Mouse (Mus musculus): ENCODE results near the gene Med12. TPM values are rescaled to one million over a fixed set of nuclear protein-coding genes. Genes with fewer than 3 reads are reported as not detected.
A peak's percentile ranks its signal among the peaks of the same experiment; 100 is the strongest.

Gene Med12
- total RNA-seq (2015; ENCODE audit: low replicate concordance) = 224 and 283 TPM in 2 replicates
- total RNA-seq (2017; ENCODE audit: low replicate concordance) = 94.2 and 125 TPM in 2 replicates

DNA sequence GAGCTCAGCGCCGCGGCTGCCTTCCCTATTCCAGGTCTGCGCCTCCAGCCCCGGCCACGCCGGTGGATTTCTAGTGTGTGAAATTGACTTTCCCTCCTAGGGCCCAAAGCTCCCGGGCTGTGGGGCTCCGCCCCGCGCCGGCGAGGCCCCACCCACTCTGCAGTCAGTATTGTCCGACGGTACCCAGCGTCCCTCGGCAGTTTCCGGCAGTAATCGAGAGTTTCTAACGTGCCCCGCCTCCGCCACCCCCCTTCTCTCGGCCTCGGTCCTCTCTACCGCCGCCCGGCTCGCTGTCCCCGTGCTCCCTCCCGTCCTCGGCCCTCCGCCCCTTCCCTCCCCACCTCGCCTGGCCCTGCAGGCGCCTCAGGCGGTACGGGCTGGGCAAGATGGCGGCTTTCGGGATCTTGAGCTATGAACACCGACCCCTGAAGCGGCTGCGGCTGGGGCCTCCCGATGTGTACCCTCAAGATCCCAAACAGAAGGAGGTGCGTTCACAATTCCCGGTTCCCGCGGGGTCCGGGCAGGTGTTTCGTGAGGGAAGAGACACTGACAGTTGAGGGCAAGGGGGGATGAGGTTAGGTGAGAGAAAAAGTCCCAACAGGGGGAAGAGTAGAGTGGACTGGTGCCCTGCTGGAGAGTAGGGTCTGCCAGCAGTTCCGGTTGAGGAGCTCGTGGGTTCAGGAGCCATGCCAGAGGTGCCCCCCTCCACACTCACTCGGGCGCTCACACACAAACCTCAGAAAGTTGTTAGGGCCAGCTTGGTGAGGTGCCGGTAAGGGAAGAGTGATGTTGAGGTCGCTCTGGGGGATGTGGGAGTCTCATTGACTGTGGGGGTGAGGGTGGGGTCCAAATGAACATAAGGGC, at the start of gene Med12:
Gene Med12 (plus strand): TSS at position 156 of the 864 bp plus-strand sequence.
- ATAC-seq (replicated peaks; ENCODE audit: low FRiP score, poor library complexity, severe bottlenecking) = peak; percentile 99

DNA sequence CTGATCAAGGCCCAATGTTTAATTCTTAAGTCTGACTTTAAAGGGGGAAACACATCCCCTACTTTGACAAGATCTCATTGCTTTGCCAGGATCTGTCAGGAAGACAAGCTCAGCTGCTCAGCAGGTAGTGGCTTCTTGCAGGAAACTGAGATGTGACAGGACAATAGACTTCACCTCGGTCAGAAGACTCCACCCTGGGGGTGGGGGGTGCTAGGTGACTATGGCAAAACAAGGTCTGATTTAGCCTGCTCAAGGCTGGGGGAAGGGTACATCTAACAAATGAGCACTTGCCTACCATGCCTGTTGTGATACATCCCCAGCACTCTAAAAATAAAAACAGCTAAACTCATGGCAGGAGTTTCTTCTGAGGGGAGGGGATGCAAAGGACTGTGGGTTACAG, 28.8 kb upstream of the Med12 start:
- no peak for ATAC-seq (replicated peaks; ENCODE audit: low FRiP score, poor library complexity, severe bottlenecking)

DNA sequence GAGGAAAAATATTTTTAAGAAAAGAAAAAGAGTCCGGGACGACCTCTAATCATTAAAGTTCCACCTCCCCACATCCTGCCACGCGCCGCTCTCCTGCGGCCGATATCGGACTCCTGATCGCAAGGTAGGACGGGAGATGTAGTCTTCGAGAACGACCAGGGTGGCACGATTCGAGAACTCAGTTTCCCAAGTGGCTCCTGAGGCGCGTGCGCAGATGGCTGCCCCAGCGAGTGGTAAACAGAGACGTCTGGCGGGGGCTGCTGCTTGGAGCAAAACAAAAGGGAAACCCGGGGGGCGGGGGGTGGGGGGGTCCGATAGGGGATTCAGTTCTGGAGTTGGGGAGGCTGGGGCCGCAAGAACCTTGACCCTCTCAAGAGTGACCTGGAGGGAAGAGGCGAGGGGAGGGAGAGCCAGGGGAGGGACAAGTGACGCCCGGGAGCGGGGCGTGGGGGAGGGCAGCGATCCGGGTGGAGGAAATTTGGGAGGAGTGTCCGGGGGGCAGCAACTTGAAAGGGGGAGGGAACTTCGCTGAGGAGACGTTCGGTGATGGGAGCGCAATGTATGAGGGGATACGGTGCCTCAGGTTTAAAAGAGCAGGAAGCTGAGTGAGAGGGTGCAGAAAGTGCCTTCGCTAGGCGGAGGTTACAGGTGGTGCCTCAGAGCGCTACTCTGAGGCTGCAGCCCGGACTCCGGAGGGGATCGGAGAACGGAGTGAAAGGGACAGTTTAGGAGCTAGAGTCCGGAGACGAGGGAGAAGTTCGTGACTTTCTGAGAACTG, 19.7 kb upstream of the Med12 start, which contains the start of gene Foxo4:
Gene Foxo4 (plus strand): TSS at position 577 of the 778 bp plus-strand sequence.
- peak; percentile 96 for ATAC-seq (replicated peaks; ENCODE audit: low FRiP score, poor library complexity, severe bottlenecking)

DNA sequence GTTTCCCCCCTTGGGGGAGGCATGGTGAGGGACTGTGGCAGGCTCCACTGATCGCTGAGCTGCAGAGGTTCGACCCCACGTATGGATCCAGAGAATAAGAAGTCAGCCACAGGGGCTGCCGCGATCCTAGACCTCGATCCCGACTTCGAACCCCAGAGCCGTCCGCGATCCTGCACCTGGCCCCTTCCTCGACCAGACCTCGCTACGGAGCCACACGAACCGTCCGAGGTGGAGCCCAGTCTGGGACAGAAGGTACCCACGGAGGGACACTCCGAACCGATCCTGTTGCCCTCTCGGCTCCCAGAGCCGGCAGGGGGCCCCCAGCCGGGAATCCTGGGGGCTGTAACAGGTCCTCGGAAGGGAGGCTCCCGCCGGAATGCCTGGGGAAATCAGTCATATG, 19.1 kb upstream of the Med12 start:
- no peak; the same call in 1 of the 2 replicates for ATAC-seq (replicated peaks; ENCODE audit: low FRiP score, poor library complexity, severe bottlenecking)

- ATAC-seq (replicated peaks; ENCODE audit: low FRiP score, poor library complexity, severe bottlenecking) = no peak
Observed at GRCm38 (mm10) chrX:101256603-101257002, 17.2 kb upstream of the Med12 start.

DNA sequence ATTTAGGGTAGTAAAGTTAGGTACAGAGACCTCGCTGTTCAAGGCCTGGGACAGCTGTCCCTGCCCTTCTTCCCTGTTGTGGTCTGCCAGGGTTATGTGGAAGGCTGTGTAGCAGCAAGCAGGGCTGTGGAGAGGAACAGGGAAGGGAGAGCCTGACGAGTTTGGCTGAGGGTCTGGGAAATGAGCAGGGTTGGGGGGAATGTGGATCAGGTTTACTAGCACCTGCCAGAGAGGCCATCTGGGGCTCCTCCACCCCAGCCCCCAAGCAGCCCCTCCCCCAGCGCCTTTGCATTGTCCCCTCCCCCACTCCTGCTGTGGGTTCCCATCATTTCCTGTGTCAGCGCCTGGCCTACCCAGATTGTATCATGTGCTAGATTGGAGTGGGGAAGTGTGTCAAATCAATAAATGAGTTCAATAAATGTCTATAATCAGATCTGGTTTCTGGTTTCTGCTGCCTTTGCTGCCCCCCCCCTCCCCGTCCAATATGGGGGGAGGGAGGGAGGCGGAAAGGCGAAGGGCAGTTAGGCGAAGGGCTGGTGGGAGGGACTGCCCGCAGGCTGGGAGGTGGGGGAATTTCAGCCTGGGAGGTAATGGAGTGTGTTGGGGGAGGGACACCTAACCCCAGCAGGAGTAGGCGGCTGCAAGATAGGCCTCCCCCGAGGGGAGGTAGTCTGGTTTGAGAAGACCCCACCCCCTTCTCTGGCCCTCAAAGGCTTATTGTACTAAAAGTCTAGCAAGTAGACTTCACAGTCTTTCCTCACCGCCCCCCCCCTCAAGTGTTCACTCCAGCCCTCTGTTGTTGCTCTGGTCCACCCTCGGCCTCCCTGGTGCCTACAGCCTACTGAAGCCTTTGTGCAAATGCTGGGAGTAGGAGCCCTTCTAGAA, 13.1 kb upstream of the Med12 start:
- no peak for ATAC-seq (replicated peaks; ENCODE audit: low FRiP score, poor library complexity, severe bottlenecking)

GRCm38 (mm10) chrX:101263892-101264291, 9.9 kb upstream of the Med12 start, which contains the start of gene Gm614:
Gm614 (minus strand) TSS chrX:101263992.
- no peak for ATAC-seq (replicated peaks; ENCODE audit: low FRiP score, poor library complexity, severe bottlenecking)

GRCm38 (mm10) chrX:101266631-101267030, 7.2 kb upstream of the Med12 start:
- no peak for ATAC-seq (replicated peaks; ENCODE audit: low FRiP score, poor library complexity, severe bottlenecking)

GRCm38 (mm10) chrX:101268025-101268754, 5.6 kb upstream of the Med12 start, which contains the start of gene Il2rg:
Il2rg (minus strand) TSS chrX:101268255.
- ATAC-seq (replicated peaks; ENCODE audit: low FRiP score, poor library complexity, severe bottlenecking) = no peak

GRCm38 (mm10) chrX:101268755-101269124, 5.1 kb upstream of the Med12 start, which contains the start of gene Gm20489:
Gm20489 (minus strand) TSS chrX:101269023.
- no peak for ATAC-seq (replicated peaks; ENCODE audit: low FRiP score, poor library complexity, severe bottlenecking)

- no peak for ATAC-seq (replicated peaks; ENCODE audit: low FRiP score, poor library complexity, severe bottlenecking)
Observed at GRCm38 (mm10) chrX:101273410-101273809, 420 bp upstream of the Med12 start.

GRCm38 (mm10) chrX:101282813-101283212, 9.0 kb downstream of the Med12 start:
- ATAC-seq (replicated peaks; ENCODE audit: low FRiP score, poor library complexity, severe bottlenecking) = no peak

DNA sequence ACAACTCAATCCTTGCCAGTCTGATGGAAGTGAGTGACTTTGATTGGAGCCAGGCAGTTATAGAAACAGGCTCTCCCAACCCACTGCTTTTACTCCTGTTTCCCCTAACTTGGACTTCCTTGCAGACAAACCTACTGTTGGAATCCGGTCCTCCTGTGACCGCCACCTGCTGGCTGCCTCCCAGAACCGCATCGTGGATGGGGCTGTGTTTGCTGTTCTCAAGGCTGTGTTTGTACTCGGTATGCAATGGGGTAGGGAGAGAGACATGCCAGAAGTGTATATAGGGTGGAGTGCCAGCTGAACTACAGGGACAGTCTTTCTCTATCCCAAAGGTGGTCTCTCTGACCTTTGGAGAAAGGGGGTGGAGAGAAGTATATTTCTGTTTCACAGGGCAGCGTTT, 11.7 kb downstream of the Med12 start:
- ATAC-seq (replicated peaks; ENCODE audit: low FRiP score, poor library complexity, severe bottlenecking) = peak; percentile 68

DNA sequence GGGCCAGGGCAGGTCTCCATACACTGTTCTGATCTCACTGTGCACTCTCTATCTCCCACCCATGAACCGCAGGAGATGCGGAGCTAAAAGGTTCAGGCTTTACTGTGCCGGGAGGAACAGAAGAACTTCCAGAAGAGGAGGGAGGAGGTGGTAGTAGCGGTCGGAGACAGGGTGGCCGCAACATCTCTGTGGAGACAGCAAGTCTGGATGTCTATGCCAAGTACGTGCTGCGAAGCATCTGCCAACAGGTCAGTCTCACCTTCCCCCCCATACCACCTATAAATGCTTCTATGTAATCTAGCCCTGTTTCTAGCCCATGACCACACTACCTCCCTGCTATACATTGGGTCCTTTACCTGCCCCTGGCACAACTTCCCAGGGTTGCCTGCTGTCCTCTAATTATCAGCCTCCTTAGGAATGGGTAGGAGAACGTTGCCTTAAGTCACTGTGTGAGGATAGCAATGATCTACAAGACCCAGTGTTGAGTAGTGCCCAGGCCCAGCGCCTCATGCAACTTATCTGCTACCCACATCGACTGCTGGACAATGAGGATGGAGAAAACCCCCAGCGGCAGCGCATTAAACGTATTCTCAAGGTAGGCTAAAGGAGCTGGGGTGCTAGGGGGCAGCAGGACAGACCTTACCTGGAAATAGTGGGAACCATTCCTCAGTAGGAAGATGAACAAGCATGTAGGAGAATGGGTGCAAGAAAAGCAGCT, 12.3 kb downstream of the Med12 start:
- ATAC-seq (replicated peaks; ENCODE audit: low FRiP score, poor library complexity, severe bottlenecking) = no peak

GRCm38 (mm10) chrX:101287543-101287942, 13.7 kb downstream of the Med12 start:
- peak; percentile 85 for ATAC-seq (replicated peaks; ENCODE audit: low FRiP score, poor library complexity, severe bottlenecking)

GRCm38 (mm10) chrX:101288432-101288831, 14.6 kb downstream of the Med12 start:
- peak; percentile 53 for ATAC-seq (replicated peaks; ENCODE audit: low FRiP score, poor library complexity, severe bottlenecking)

- no peak for ATAC-seq (replicated peaks; ENCODE audit: low FRiP score, poor library complexity, severe bottlenecking)
Observed at GRCm38 (mm10) chrX:101289037-101289436, 15.2 kb downstream of the Med12 start.

DNA sequence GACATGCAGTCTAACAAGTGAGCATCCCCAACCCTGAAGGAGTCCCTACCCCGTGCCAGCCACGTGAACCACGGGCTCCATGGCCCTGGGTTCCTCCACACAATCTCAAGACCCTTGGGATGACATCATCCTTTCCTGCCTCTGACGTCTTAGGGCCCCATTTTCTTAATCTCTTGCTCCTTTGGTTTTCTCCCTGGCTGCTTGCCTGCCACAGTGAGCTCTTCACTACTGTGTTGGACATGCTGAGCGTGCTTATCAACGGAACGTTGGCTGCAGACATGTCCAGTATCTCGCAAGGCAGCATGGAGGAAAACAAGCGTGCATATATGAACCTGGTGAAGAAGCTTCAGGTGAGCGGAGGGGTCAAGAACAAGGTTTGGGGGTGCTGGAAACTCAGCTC, 16.3 kb downstream of the Med12 start:
- ATAC-seq (replicated peaks; ENCODE audit: low FRiP score, poor library complexity, severe bottlenecking) = peak; percentile 55

Measured in erythroid progenitor cell, adult 5-6 weeks (primary cell).